Mouse (Mus musculus) fibroblast of lung, adult 2 months (primary cell): ENCODE measurements around the gene Tspan3.

Experiments used
- DNase-seq: peaks from one replicate; pipeline ENCODE4 v3.0.0-alpha.2; 2011; ENCODE audit warnings: low read depth

Tspan3 gene

GRCm38 (mm10) chr9:56118091-56118490 lies 47.2 kb downstream of the Tspan3 start:
- DNase-seq, result no peak

- no peak for DNase-seq
Measured at GRCm38 (mm10) chr9:56108174-56108573, 57.1 kb downstream of the Tspan3 start.

- DNase-seq, result no peak
Measured at GRCm38 (mm10) chr9:56107527-56107926, 57.8 kb downstream of the Tspan3 start.

- DNase-seq, result no peak
Measured at GRCm38 (mm10) chr9:56106274-56107072, 58.8 kb downstream of the Tspan3 start.

GRCm38 (mm10) chr9:56104921-56105320 lies 60.4 kb downstream of the Tspan3 start:
- no peak for DNase-seq

- peak; percentile 67 for DNase-seq
Measured at GRCm38 (mm10) chr9:56101022-56101421, 64.3 kb downstream of the Tspan3 start.

GRCm38 (mm10) chr9:56100041-56100522 lies 65.2 kb downstream of the Tspan3 start:
- no peak for DNase-seq

GRCm38 (mm10) chr9:56097584-56098298 lies 67.5 kb downstream of the Tspan3 start:
- no peak for DNase-seq

GRCm38 (mm10) chr9:56092102-56092501 lies 73.2 kb downstream of the Tspan3 start:
- no peak for DNase-seq

GRCm38 (mm10) chr9:56090546-56091225 lies 74.6 kb downstream of the Tspan3 start:
- no peak for DNase-seq

- DNase-seq, result peak; percentile 59
Measured at GRCm38 (mm10) chr9:56089778-56090520, 75.3 kb downstream of the Tspan3 start, which contains the start of gene Pstpip1. Pstpip1 (plus strand) TSS chr9:56089962.

- DNase-seq, result no peak
Measured at GRCm38 (mm10) chr9:56086524-56086923, 78.8 kb downstream of the Tspan3 start.
